Mouse (Mus musculus): Measurements from ENCODE around the gene Amph. TPM values are rescaled to one million over a fixed set of nuclear protein-coding genes. Genes with fewer than 3 reads are reported as not detected.
"Not testable (repeated sequence)": the region's sequence is repeated elsewhere in the genome, so short reads cannot be mapped to it uniquely, and the experiment has no call there.

Gene Amph
- polyA plus RNA-seq, 1 experiment from 2014 or later, result 11.5 TPM

- H3K4me3 ChIP-seq (ENCODE audit: low read depth, low read length), result no peak overlapping the region
- no peak overlapping the region for H3K27ac ChIP-seq (ENCODE audit: low read depth, low read length)
- H3K4me1 ChIP-seq (replicated peaks; ENCODE audit: control insufficient read depth, insufficient read depth, low read length), result no peaks in the 10 kb centered on the region
- ATAC-seq (ENCODE audit: low FRiP score) (no peak), DNase-seq (ENCODE audit: low spot score) (no peak)
- no peaks in the 10 kb centered on the region for H3K9me3 ChIP-seq (ENCODE audit: control insufficient read depth, low read length)
- no peak overlapping the region for H3K9ac ChIP-seq (ENCODE audit: low read depth, low read length)
- H3K36me3 ChIP-seq (ENCODE audit: control insufficient read depth, insufficient read depth, low read length), result no peaks in the 10 kb centered on the region
- H3K4me2 ChIP-seq (replicated peaks; ENCODE audit: low read depth, low read length), result no peak overlapping the region
- WGBS, result 63% methylated on average over 5 of the region's 5 CpGs
- H3K27me3 ChIP-seq (ENCODE audit: control insufficient read depth, insufficient read depth, low read length), result no peaks in the 10 kb centered on the region
Observed at GRCm38 (mm10) chr13:19106418-19106817, 158.4 kb downstream of the Amph start.

GRCm38 (mm10) chr13:19109331-19109730 is 161.3 kb downstream of the Amph start:
- 38% methylated on average over 3 of the region's 3 CpGs for WGBS
- H3K27me3 ChIP-seq (ENCODE audit: control insufficient read depth, insufficient read depth, low read length), result no peaks in the 10 kb centered on the region
- H3K9me3 ChIP-seq (ENCODE audit: control insufficient read depth, low read length), result no peaks in the 10 kb centered on the region
- H3K4me2 ChIP-seq (replicated peaks; ENCODE audit: low read depth, low read length), result no peak overlapping the region
- H3K9ac ChIP-seq (ENCODE audit: low read depth, low read length), result no peak overlapping the region
- ATAC-seq (ENCODE audit: low FRiP score), result peak; percentile 54; the same call in 1 of the 2 replicates
- no peak overlapping the region for H3K4me3 ChIP-seq (ENCODE audit: low read depth, low read length)
- DNase-seq (ENCODE audit: low spot score), result no peak
- no peaks in the 10 kb centered on the region for H3K36me3 ChIP-seq (ENCODE audit: control insufficient read depth, insufficient read depth, low read length)
- H3K4me1 ChIP-seq (replicated peaks; ENCODE audit: control insufficient read depth, insufficient read depth, low read length), result no peaks in the 10 kb centered on the region
- H3K27ac ChIP-seq (ENCODE audit: low read depth, low read length), result no peak overlapping the region

DNA sequence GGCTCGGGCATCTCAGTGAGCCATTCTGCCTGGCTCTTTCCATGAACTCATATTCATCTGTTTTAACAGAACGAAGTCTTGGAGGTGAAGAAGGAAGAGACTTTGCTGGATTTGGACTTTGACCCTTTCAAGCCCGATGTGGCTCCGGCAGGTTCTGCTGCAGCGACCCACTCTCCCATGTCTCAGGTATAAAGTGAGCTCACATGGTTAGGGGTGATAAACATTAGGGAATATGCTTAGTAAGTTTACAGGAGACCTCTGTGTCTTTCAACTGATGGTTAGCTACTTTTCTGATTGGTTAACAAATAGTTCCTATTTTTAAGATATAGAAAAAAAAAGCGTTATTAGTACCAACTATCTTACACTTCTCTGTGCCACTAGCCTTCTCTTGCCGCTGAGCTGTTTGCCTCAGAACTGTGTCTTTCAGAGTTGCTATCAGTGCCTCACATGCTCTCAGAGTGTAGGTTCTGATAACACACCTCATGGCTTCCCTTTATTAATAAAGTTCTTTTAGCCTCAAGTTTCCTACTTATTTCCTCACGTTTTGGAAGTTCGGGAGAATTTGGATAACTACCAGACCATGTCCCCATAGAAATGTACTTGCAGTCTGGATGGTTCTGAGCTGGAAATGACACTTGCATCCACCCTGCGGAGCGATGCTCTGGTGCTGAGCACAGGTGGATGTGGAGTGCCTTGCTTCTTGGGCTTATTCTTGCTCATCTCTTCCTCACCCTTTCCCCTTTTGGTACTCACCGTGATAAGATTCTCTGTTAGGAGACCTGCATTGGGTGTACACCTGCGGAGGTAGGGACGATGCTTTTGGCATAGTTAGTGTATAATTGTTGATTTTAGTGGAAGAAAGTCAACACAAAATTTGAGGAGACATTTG is 165.3 kb downstream of the Amph start:
- no peaks in the 10 kb centered on the region for H3K27me3 ChIP-seq (ENCODE audit: control insufficient read depth, insufficient read depth, low read length)
- H3K4me1 ChIP-seq (replicated peaks; ENCODE audit: control insufficient read depth, insufficient read depth, low read length), result no peaks in the 10 kb centered on the region
- 96% methylated on average over 14 of the region's 14 CpGs for WGBS
- no peak overlapping the region for H3K27ac ChIP-seq (ENCODE audit: low read depth, low read length)
- H3K4me2 ChIP-seq (replicated peaks; ENCODE audit: low read depth, low read length), result no peak overlapping the region
- H3K9me3 ChIP-seq (ENCODE audit: control insufficient read depth, low read length), result no peaks in the 10 kb centered on the region
- no peaks in the 10 kb centered on the region for H3K36me3 ChIP-seq (ENCODE audit: control insufficient read depth, insufficient read depth, low read length)
- ATAC-seq (ENCODE audit: low FRiP score) (no peak), DNase-seq (ENCODE audit: low spot score) (no peak)
- H3K4me3 ChIP-seq (ENCODE audit: low read depth, low read length), result no peak overlapping the region
- H3K9ac ChIP-seq (ENCODE audit: low read depth, low read length), result no peak overlapping the region

GRCm38 (mm10) chr13:19114761-19115160 is 166.8 kb downstream of the Amph start:
- H3K9me3 ChIP-seq (ENCODE audit: control insufficient read depth, low read length), result not testable (repeated sequence)

GRCm38 (mm10) chr13:19126912-19127552 is 179.0 kb downstream of the Amph start:
- no peak overlapping the region for H3K9ac ChIP-seq (ENCODE audit: low read depth, low read length)
- H3K9me3 ChIP-seq (ENCODE audit: control insufficient read depth, low read length), result no peaks in the 10 kb centered on the region
- no peaks in the 10 kb centered on the region for H3K4me1 ChIP-seq (replicated peaks; ENCODE audit: control insufficient read depth, insufficient read depth, low read length)
- ATAC-seq (ENCODE audit: low FRiP score) (no peak), DNase-seq (ENCODE audit: low spot score) (no peak)
- no peak overlapping the region for H3K4me2 ChIP-seq (replicated peaks; ENCODE audit: low read depth, low read length)
- 88% methylated on average over 5 of the region's 5 CpGs for WGBS
- no peak overlapping the region for H3K4me3 ChIP-seq (ENCODE audit: low read depth, low read length)
- no peak overlapping the region for H3K27ac ChIP-seq (ENCODE audit: low read depth, low read length)
- H3K27me3 ChIP-seq (ENCODE audit: control insufficient read depth, insufficient read depth, low read length), result no peaks in the 10 kb centered on the region
- H3K36me3 ChIP-seq (ENCODE audit: control insufficient read depth, insufficient read depth, low read length), result no peaks in the 10 kb centered on the region

More at GRCm38 (mm10) chr13:19114761-19115160, 166.8 kb downstream of the Amph start:
- not testable (repeated sequence) for ATAC-seq (ENCODE audit: low FRiP score); H3K27me3 ChIP-seq (ENCODE audit: control insufficient read depth, insufficient read depth, low read length); H3K9ac ChIP-seq (ENCODE audit: low read depth, low read length); H3K4me2 ChIP-seq (replicated peaks; ENCODE audit: low read depth, low read length); H3K4me3 ChIP-seq (ENCODE audit: low read depth, low read length); H3K36me3 ChIP-seq (ENCODE audit: control insufficient read depth, insufficient read depth, low read length); H3K27ac ChIP-seq (ENCODE audit: low read depth, low read length); H3K4me1 ChIP-seq (replicated peaks; ENCODE audit: control insufficient read depth, insufficient read depth, low read length); DNase-seq (ENCODE audit: low spot score)
- WGBS, result 96% methylated on average over 4 of the region's 9 CpGs

DNA sequence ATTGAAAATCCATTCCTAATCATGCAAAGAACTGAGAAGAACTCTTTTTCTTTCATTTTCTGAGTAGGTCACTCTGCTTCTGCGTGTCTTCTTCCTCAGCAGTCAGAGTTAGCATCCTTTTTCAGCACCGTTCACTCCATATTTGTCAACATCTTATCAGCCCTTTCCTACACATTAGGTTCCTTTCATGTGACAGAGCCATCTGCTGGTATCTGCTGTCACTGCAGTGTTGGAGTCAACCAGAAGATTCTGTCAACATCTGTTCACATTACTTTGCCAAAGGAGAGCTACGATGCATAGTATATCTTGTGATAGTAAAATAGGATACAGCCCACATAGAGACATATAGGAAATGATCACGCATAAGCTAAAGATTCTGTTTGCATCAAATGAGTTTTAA is 185.8 kb downstream of the Amph start:
- DNase-seq (ENCODE audit: low spot score), result peak; percentile 49
- Histone ChIP-seq H3K4me2 (replicated peaks; ENCODE audit: low read depth, low read length) (no peak overlapping the region), H3K36me3 (ENCODE audit: control insufficient read depth, insufficient read depth, low read length) (no peaks in the 10 kb centered on the region), H3K9me3 (ENCODE audit: control insufficient read depth, low read length) (no peaks in the 10 kb centered on the region), H3K27ac (ENCODE audit: low read depth, low read length) (no peak overlapping the region), H3K4me3 (ENCODE audit: low read depth, low read length) (no peak overlapping the region), H3K4me1 (replicated peaks; ENCODE audit: control insufficient read depth, insufficient read depth, low read length) (no peaks in the 10 kb centered on the region), H3K9ac (ENCODE audit: low read depth, low read length) (no peak overlapping the region), H3K27me3 (ENCODE audit: control insufficient read depth, insufficient read depth, low read length) (no peaks in the 10 kb centered on the region)
- 0 out of 2 replicates have a peak, but pooled peaks have one; percentile 56 for ATAC-seq (ENCODE audit: low FRiP score)
- WGBS, result 49% methylated on average over 4 of the region's 4 CpGs

DNA sequence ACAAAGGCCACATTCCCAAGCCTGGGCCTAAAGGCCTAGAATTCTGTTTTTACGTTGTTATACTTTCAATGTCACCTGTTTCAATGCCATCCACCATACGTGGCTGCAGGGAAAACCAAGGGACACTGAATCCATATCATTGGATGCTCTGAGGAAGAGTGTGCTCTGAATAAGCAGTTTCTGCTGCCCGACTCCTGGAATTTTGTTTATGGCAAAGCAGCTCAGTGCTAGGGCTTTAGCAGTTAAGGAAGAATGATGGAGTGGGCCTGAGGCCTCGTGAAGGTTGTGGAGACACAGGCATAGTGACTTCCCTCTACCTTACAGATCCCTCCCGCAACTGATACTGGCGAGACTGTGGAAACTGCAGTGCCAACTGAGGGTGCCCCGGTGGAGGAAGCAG is 189.2 kb downstream of the Amph start:
- H3K4me3 ChIP-seq (ENCODE audit: low read depth, low read length), result no peak overlapping the region
- DNase-seq (ENCODE audit: low spot score), result no peak
- WGBS, result 71% methylated on average over 7 of the region's 7 CpGs

DNA sequence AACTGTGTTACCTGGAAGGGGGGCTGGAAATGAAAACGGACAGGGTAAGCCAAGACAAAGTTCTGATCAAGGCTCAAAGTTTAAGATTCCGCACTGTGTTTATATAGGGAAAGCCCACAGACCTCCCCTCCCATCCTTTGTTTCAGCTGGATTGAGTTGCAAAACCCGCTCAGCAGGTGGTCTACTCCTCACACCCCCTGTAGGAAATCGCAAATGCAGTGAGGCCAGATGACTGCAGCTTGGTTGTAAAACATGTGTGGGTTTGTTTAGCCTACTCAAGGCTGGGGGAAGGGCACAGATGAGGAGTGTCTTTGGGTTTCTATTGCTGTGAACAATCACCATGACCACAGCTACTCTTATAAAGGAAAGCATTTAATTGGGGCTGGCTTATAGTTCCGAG is 189.9 kb downstream of the Amph start:
- DNase-seq (ENCODE audit: low spot score), result no peak

More for the DNA sequence above, 189.2 kb downstream of the Amph start:
- H3K4me1 ChIP-seq (replicated peaks; ENCODE audit: control insufficient read depth, insufficient read depth, low read length), result no peaks in the 10 kb centered on the region
- H3K9ac ChIP-seq (ENCODE audit: low read depth, low read length), result no peak overlapping the region
- no peak overlapping the region for H3K27ac ChIP-seq (ENCODE audit: low read depth, low read length)
- H3K4me2 ChIP-seq (replicated peaks; ENCODE audit: low read depth, low read length), result no peak overlapping the region
- 0 out of 2 replicates have a peak, but pooled peaks have one; percentile 11 for ATAC-seq (ENCODE audit: low FRiP score)
- no peaks in the 10 kb centered on the region for H3K9me3 ChIP-seq (ENCODE audit: control insufficient read depth, low read length)
- H3K27me3 ChIP-seq (ENCODE audit: control insufficient read depth, insufficient read depth, low read length), result no peaks in the 10 kb centered on the region
- no peaks in the 10 kb centered on the region for H3K36me3 ChIP-seq (ENCODE audit: control insufficient read depth, insufficient read depth, low read length)

More for the DNA sequence above, 189.9 kb downstream of the Amph start:
- WGBS, result 24% methylated on average over 5 of the region's 5 CpGs
- ATAC-seq (ENCODE audit: low FRiP score), result peak; percentile 45
- Histone ChIP-seq H3K36me3 (ENCODE audit: control insufficient read depth, insufficient read depth, low read length) (no peaks in the 10 kb centered on the region), H3K9ac (ENCODE audit: low read depth, low read length) (no peak overlapping the region), H3K9me3 (ENCODE audit: control insufficient read depth, low read length) (no peaks in the 10 kb centered on the region), H3K27ac (ENCODE audit: low read depth, low read length) (no peak overlapping the region), H3K4me3 (ENCODE audit: low read depth, low read length) (no peak overlapping the region), H3K4me2 (replicated peaks; ENCODE audit: low read depth, low read length) (no peak overlapping the region), H3K27me3 (ENCODE audit: control insufficient read depth, insufficient read depth, low read length) (no peaks in the 10 kb centered on the region), H3K4me1 (replicated peaks; ENCODE audit: control insufficient read depth, insufficient read depth, low read length) (no peaks in the 10 kb centered on the region)

All from hindbrain, embryonic 11.5 days (tissue).